Mouse (Mus musculus) G1E (cell line): ENCODE measurements at regions not wholly inside any gene's neighbourhood (a gene's known extent, or its start where the extent isn't known, plus 50 kb on each side); places are given as distances from the start of the nearest gene placed in this dataset.
A peak's percentile ranks its signal among the peaks of the same experiment; 100 is the strongest.

Experiments
- ATAC-seq: 2 replicates; pipeline ENCODE4 v1.8.0; 2016; ENCODE audit warnings: mild to moderate bottlenecking; ENCODE audit not compliant: insufficient number of reproducible peaks, poor library complexity, low FRiP score, severe bottlenecking; ENCODE audit errors: extremely low read depth
- DNase-seq: peaks from one replicate; pipeline ENCODE4 v3.0.0; 2012; ENCODE audit warnings: low spot score
- H3K27me3 ChIP-seq: 2 replicates; pipeline ENCODE4 v1.6.1; 2012; ENCODE audit warnings: mild to moderate bottlenecking, low read length, inconsistent platforms; ENCODE audit not compliant: insufficient read depth
- H3K36me3 ChIP-seq: replicated peaks from 2 replicates; pipeline ENCODE3; 2012; ENCODE audit warnings: mild to moderate bottlenecking, inconsistent platforms
- H3K4me1 ChIP-seq: 2 replicates; pipeline ENCODE4 v1.6.1; 2012; ENCODE audit warnings: low read depth, low read length, inconsistent platforms, mixed read lengths; ENCODE audit not compliant: insufficient read depth
- H3K4me3 ChIP-seq: 2 replicates; pipeline ENCODE4 v1.5.1; 2012; ENCODE audit warnings: low read depth, mild to moderate bottlenecking, inconsistent platforms, low read length, moderate library complexity, mixed read lengths
- H3K9me3 ChIP-seq: replicated peaks from 2 replicates; pipeline ENCODE4 v1.6.1; 2012; ENCODE audit warnings: inconsistent platforms
- CTCF ChIP-seq: IDR thresholded peaks from 2 replicates; pipeline ENCODE4 v1.5.1; 2012; ENCODE audit warnings: low read depth, low read length, inconsistent platforms, mixed read lengths
- GATA1 ChIP-seq: IDR thresholded peaks from 2 replicates; pipeline ENCODE4 v1.6.1; 2012; ENCODE audit warnings: borderline replicate concordance, low read length, inconsistent platforms, mixed read lengths
- GATA2 ChIP-seq: IDR thresholded peaks from 2 replicates; pipeline ENCODE4 v1.6.1; 2012; ENCODE audit warnings: low read depth, low read length, inconsistent platforms, borderline replicate concordance
- POLR2AphosphoS5 ChIP-seq: IDR thresholded peaks from 2 replicates; pipeline ENCODE4 v1.6.1; 2012; ENCODE audit warnings: low read depth, low read length, inconsistent platforms; ENCODE audit not compliant: insufficient replicate concordance
- TAL1 ChIP-seq: conservative IDR thresholded peaks from 2 replicates; pipeline ENCODE4 v1.6.1; 2012; ENCODE audit warnings: low read depth, low read length, inconsistent platforms, mixed read lengths

GRCm38 (mm10) chr3:34172899-34173298 is 91.8 kb upstream of the Dnajc19 start:
- Histone ChIP-seq H3K27me3 (no peaks in the 10 kb centered on the region), H3K9me3 (no peaks in the 10 kb centered on the region)

GRCm38 (mm10) chr3:34171893-34172292 is 90.8 kb upstream of the Dnajc19 start:
- Histone ChIP-seq H3K27me3 (0 out of 2 replicates have a peak, but pooled peaks cover 2% of the 10 kb centered on the region), H3K4me1 (no peaks in the 10 kb centered on the region), H3K36me3 (no peaks in the 10 kb centered on the region), H3K9me3 (no peaks in the 10 kb centered on the region), H3K4me3 (no peak overlapping the region)
- TF ChIP-seq GATA2 = no peak
- TF ChIP-seq POLR2AphosphoS5 = no peak
- no peak for TF ChIP-seq GATA1
- no peak for TF ChIP-seq TAL1
- TF ChIP-seq CTCF = no peak
- DNase-seq (no peak), ATAC-seq (no peak)

More at GRCm38 (mm10) chr3:34172899-34173298, 91.8 kb upstream of the Dnajc19 start:
- Histone ChIP-seq H3K4me3 (no peak overlapping the region), H3K36me3 (no peaks in the 10 kb centered on the region), H3K4me1 (no peaks in the 10 kb centered on the region)
- no peak for ATAC-seq
- DNase-seq = no peak
- TF ChIP-seq TAL1 = no peak
- TF ChIP-seq GATA2 = no peak
- no peak for TF ChIP-seq POLR2AphosphoS5
- no peak for TF ChIP-seq GATA1

GRCm38 (mm10) chr3:34168087-34168486 is 87.0 kb upstream of the Dnajc19 start:
- TF ChIP-seq CTCF (no peak), GATA2 (no peak), TAL1 (no peak), POLR2AphosphoS5 (no peak), GATA1 (no peak)
- H3K4me3 ChIP-seq = no peak overlapping the region

GRCm38 (mm10) chr3:34150036-34150435 is 68.9 kb upstream of the Dnajc19 start:
- H3K9me3 ChIP-seq = no peaks in the 10 kb centered on the region
- H3K27me3 ChIP-seq = peaks cover 22% of the 10 kb centered on the region
- no peak for TF ChIP-seq GATA1
- no peak for TF ChIP-seq POLR2AphosphoS5
- TF ChIP-seq CTCF = 0 out of 2 replicates have a peak, but pooled peaks have one; percentile 1
- DNase-seq (no peak), ATAC-seq (no peak)
- H3K36me3 ChIP-seq = no peaks in the 10 kb centered on the region
- no peaks in the 10 kb centered on the region for H3K4me1 ChIP-seq
- no peak overlapping the region for H3K4me3 ChIP-seq

More at GRCm38 (mm10) chr3:34168087-34168486, 87.0 kb upstream of the Dnajc19 start:
- H3K4me1 ChIP-seq = no peaks in the 10 kb centered on the region
- H3K27me3 ChIP-seq = peaks cover 8% of the 10 kb centered on the region; the same call in 1 of the 2 replicates
- DNase-seq (no peak), ATAC-seq (no peak)
- no peaks in the 10 kb centered on the region for H3K36me3 ChIP-seq
- no peaks in the 10 kb centered on the region for H3K9me3 ChIP-seq

GRCm38 (mm10) chr3:34143652-34144051 is 62.5 kb upstream of the Dnajc19 start:
- TF ChIP-seq CTCF (no peak), POLR2AphosphoS5 (no peak), GATA2 (no peak), GATA1 (no peak), TAL1 (no peak)
- Histone ChIP-seq H3K36me3 (no peaks in the 10 kb centered on the region), H3K4me1 (no peaks in the 10 kb centered on the region), H3K27me3 (peaks cover 24% of the 10 kb centered on the region), H3K4me3 (no peak overlapping the region), H3K9me3 (0 out of 2 replicates have a peak, but pooled peaks cover 2% of the 10 kb centered on the region)
- ATAC-seq (no peak), DNase-seq (no peak)

- TF ChIP-seq CTCF (no peak), GATA1 (no peak), GATA2 (no peak), POLR2AphosphoS5 (no peak), TAL1 (no peak)
- no peak for ATAC-seq
Measured at GRCm38 (mm10) chr3:34139227-34139626, 58.1 kb upstream of the Dnajc19 start.

GRCm38 (mm10) chr3:34137984-34138383 is 56.9 kb upstream of the Dnajc19 start:
- ATAC-seq (no peak), DNase-seq (no peak)
- Histone ChIP-seq H3K4me3 (no peak overlapping the region), H3K36me3 (no peaks in the 10 kb centered on the region), H3K27me3 (peaks cover 24% of the 10 kb centered on the region), H3K4me1 (no peaks in the 10 kb centered on the region), H3K9me3 (0 out of 2 replicates have a peak, but pooled peaks cover 2% of the 10 kb centered on the region)
- no peak for TF ChIP-seq TAL1
- TF ChIP-seq CTCF = no peak
- no peak for TF ChIP-seq POLR2AphosphoS5
- no peak for TF ChIP-seq GATA1
- TF ChIP-seq GATA2 = no peak

More at GRCm38 (mm10) chr3:34139227-34139626, 58.1 kb upstream of the Dnajc19 start:
- Histone ChIP-seq H3K9me3 (0 out of 2 replicates have a peak, but pooled peaks cover 2% of the 10 kb centered on the region), H3K27me3 (peaks cover 20% of the 10 kb centered on the region), H3K4me1 (no peaks in the 10 kb centered on the region), H3K36me3 (no peaks in the 10 kb centered on the region), H3K4me3 (no peak overlapping the region)
- no peak for DNase-seq
